9 mouse cellular contexts compared by ENCODE assay signal in the genomic region with DNA sequence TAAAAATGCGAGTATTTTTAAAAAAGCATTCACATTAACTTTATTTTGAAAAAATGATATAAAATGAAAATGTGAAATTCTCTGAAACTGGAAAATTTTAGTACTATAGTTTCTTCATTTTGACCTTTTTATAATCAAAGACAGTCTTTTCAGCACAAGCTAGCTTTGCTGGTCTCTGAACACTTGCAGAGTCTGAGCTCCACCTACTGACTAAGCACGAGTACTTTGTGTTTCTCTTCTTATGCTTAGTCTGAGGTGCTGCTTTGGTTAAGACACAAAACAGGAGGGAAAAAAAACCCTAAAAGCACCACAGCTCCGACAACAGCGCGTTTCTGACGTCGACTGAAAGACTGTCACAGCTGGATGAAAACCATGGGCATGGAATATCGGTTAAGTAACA.
DNase-seq lines count a peak whose midpoint lies in the region; ATAC-seq and TF ChIP-seq lines count a peak whose summit lies in the region.
"Had no signal": no experiment of that assay in that cellular context is flagged by ENCODE, and none has a peak within 500 bp of the region (broad histone marks: within the 10 kb centered on the region; RNA-seq: fewer than 3 reads in every experiment).

No protein-coding gene starts in this region.

- H3K27ac ChIP-seq in kidney, postnatal 0 days: no peak overlapping the region
- H3K27ac ChIP-seq in kidney, embryonic 16.5 days (ENCODE audit: low read length): no peak overlapping the region
- H3K27ac ChIP-seq: lung, embryonic 15.5 days had no signal

- H3K4me1 ChIP-seq in kidney, postnatal 0 days (replicated peaks; ENCODE audit: insufficient read depth, low read length): no peaks in the 10 kb centered on the region
- 0 out of 2 replicates have a peak, but pooled peaks cover 4% of the 10 kb centered on the region for H3K4me1 ChIP-seq in kidney, embryonic 16.5 days (ENCODE audit: insufficient read depth, low read length)
- H3K4me1 ChIP-seq: lung, embryonic 15.5 days had no signal

- H3K36me3 ChIP-seq in kidney, postnatal 0 days (ENCODE audit: insufficient read depth, low read length): 0 out of 2 replicates have a peak, but pooled peaks cover 3% of the 10 kb centered on the region
- H3K36me3 ChIP-seq in kidney, embryonic 16.5 days (ENCODE audit: insufficient read depth, low read length): 0 out of 2 replicates have a peak, but pooled peaks cover 3% of the 10 kb centered on the region
- H3K36me3 ChIP-seq: lung, embryonic 15.5 days had no signal

- no peak overlapping the region for H3K4me3 ChIP-seq in kidney, postnatal 0 days (replicated peaks; ENCODE audit: low read depth, low read length)
- no peak overlapping the region for H3K4me3 ChIP-seq in kidney, embryonic 16.5 days (ENCODE audit: low read length)
- H3K4me3 ChIP-seq: lung, embryonic 15.5 days had no signal

- H3K4me2 ChIP-seq in kidney, postnatal 0 days (ENCODE audit: low read length): no peak overlapping the region
- H3K4me2 ChIP-seq in kidney, embryonic 16.5 days (replicated peaks; ENCODE audit: low read depth, low read length): no peak overlapping the region
- H3K4me2 ChIP-seq: lung, embryonic 15.5 days had no signal

- DNase-seq in adrenal gland, adult 2 months: peak; percentile 9
- no peak for DNase-seq in adrenal gland, adult 8-10 months
- DNase-seq in kidney, postnatal 0 days (ENCODE audit: low spot score): peak; percentile 62
- peak; percentile 16 to 22 for DNase-seq in right cerebral cortex, adult 2 months (ENCODE audit: low spot score in 2 of 2)
- no peak for DNase-seq in right cerebral cortex, postnatal 4 days
- no peak for DNase-seq in thymus, adult 18-20 months
- no peak for DNase-seq in thymus, postnatal 4 days

- H3K9ac ChIP-seq in kidney, postnatal 0 days (ENCODE audit: low read depth, low read length): no peak overlapping the region
- no peak overlapping the region for H3K9ac ChIP-seq in kidney, embryonic 16.5 days (replicated peaks; ENCODE audit: low read length)
- H3K9ac ChIP-seq: lung, embryonic 15.5 days had no signal

- no peaks in the 10 kb centered on the region for H3K27me3 ChIP-seq in kidney, postnatal 0 days (ENCODE audit: insufficient read depth, low read length)
- H3K27me3 ChIP-seq in kidney, embryonic 16.5 days (ENCODE audit: insufficient read depth, low read length): no peaks in the 10 kb centered on the region
- H3K27me3 ChIP-seq: lung, embryonic 15.5 days had no signal

- 76% methylated on average over 8 of the region's 8 CpGs for WGBS in kidney, postnatal 0 days
- 79% methylated on average over 8 of the region's 8 CpGs for WGBS in kidney, embryonic 16.5 days

- ATAC-seq in kidney, postnatal 0 days (replicated peaks; ENCODE audit: low FRiP score, low read depth): no peak
- no peak for ATAC-seq in kidney, embryonic 16.5 days (ENCODE audit: low FRiP score, low TSS enrichment)

- TF ChIP-seq CTCF in kidney, postnatal 0 days (IDR thresholded peaks at IDR 0.05; ENCODE audit: low read depth): peak; percentile 66

- H3K9me3 ChIP-seq in kidney, postnatal 0 days (replicated peaks; ENCODE audit: low read length): no peaks in the 10 kb centered on the region
- H3K9me3 ChIP-seq in kidney, embryonic 16.5 days (ENCODE audit: low read length): no peaks in the 10 kb centered on the region
- H3K9me3 ChIP-seq: lung, embryonic 15.5 days had no signal

Comparison
In these comparisons a context has a peak if more than half of its experiments do, and no peak if none do; other contexts are left out.
1. DNase-seq: peak in adrenal gland, adult 2 months (single experiment), kidney, postnatal 0 days (single experiment) and right cerebral cortex, adult 2 months (2 of 2); none in adrenal gland, adult 8-10 months (single experiment), right cerebral cortex, postnatal 4 days (single experiment), thymus, adult 18-20 months (0 of 2) and thymus, postnatal 4 days (single experiment).